Mouse (Mus musculus) hindbrain, embryonic 14.5 days (tissue): ENCODE results near the gene Tmem176b. TPM values are rescaled to one million over a fixed set of nuclear protein-coding genes. Genes with fewer than 3 reads are reported as not detected.

Source experiments
- polyA plus RNA-seq: library from polyadenylated mRNA; unstranded; fragments of >200 nt; fragmentation: Nextera tagmentation; extraction: Ambion mirVana; gene quantifications from 2 replicates; pipeline ENCODE4 v1.2.1, GENCODE M21; 2014

Gene Tmem176b
- polyA plus RNA-seq, 1 experiment from 2014 or later, result 123 TPM

Other genes with a start within 250 kb of the Tmem176b start
- 37.4 and 41.7 TPM in 2 replicates for gene Repin1, start 247.6 kb downstream of the Tmem176b start, polyA plus RNA-seq
- gene Gm44965, start 247.6 kb downstream of the Tmem176b start, polyA plus RNA-seq, result 0.74 and 0.78 TPM in 2 replicates
- gene Zfp775, start 239.4 kb downstream of the Tmem176b start, polyA plus RNA-seq, result 11.8 and 13.6 TPM in 2 replicates
- 23.1 and 25.7 TPM in 2 replicates for gene AI854703, start 214.7 kb downstream of the Tmem176b start, polyA plus RNA-seq
- 0.12 and 0.16 TPM in 2 replicates for gene Gimap8, start 194.3 kb downstream of the Tmem176b start, polyA plus RNA-seq
- gene Gimap9, start 165.4 kb downstream of the Tmem176b start, polyA plus RNA-seq, result 1.2 and 1.6 TPM in 2 replicates
- 1.5 and 1.9 TPM in 2 replicates for gene Gimap4, start 156.9 kb downstream of the Tmem176b start, polyA plus RNA-seq
- 7.2 and 8.7 TPM in 2 replicates for gene Gimap6, start 133.3 kb downstream of the Tmem176b start, polyA plus RNA-seq
- gene Gm28053, start 122.9 kb downstream of the Tmem176b start, polyA plus RNA-seq, result 0.71 TPM in 1 of 2 replicates, not detected in the other
- not detected in 2 replicates for gene Gimap7, start 122.9 kb downstream of the Tmem176b start, polyA plus RNA-seq
- gene Gimap1, start 102.4 kb downstream of the Tmem176b start, polyA plus RNA-seq, result 5.1 and 5.7 TPM in 2 replicates
- 1.7 and 2.1 TPM in 2 replicates for gene Gimap5, start 95.3 kb downstream of the Tmem176b start, polyA plus RNA-seq
- not detected in 2 replicates for gene Gimap3, start 70.6 kb downstream of the Tmem176b start, polyA plus RNA-seq
- 24.0 and 31.3 TPM in 2 replicates for gene Tmem176a, start 577 bp downstream of the Tmem176b start, polyA plus RNA-seq
- gene Aoc1, start 31.4 kb upstream of the Tmem176b start, polyA plus RNA-seq, result not detected in 2 replicates
- gene 1600015I10Rik, start 88.4 kb upstream of the Tmem176b start, polyA plus RNA-seq, result not detected in 2 replicates
- not detected in 2 replicates for gene Doxl2, start 133.5 kb upstream of the Tmem176b start, polyA plus RNA-seq
- gene Svs1, start 145.4 kb upstream of the Tmem176b start, polyA plus RNA-seq, result not detected in 2 replicates
- 0.22 and 0.32 TPM in 2 replicates for gene Gpnmb, start 195.1 kb upstream of the Tmem176b start, polyA plus RNA-seq
- gene Malsu1, start 232.3 kb upstream of the Tmem176b start, polyA plus RNA-seq, result 64.2 and 74.2 TPM in 2 replicates